Mouse (Mus musculus) urinary bladder, adult 18-20 months (tissue): ENCODE data around the gene Diaph3.

Experiments
- DNase-seq, 2 experiments: peaks; one replicate each; pipeline ENCODE4 v3.0.0; 2022; ENCODE audit warnings: low spot score in 2 of 2, mixed read lengths in 2 of 2

Gene Diaph3

GRCm38 (mm10) chr14:87083911-87084310, 57.1 kb downstream of the Diaph3 start:
- no peak for DNase-seq

- no peak for DNase-seq
Measured at GRCm38 (mm10) chr14:87079725-87080124, 61.3 kb downstream of the Diaph3 start.

- no peak for DNase-seq
Measured at GRCm38 (mm10) chr14:87075021-87075531, 66.0 kb downstream of the Diaph3 start.

GRCm38 (mm10) chr14:87064281-87064680, 76.8 kb downstream of the Diaph3 start:
- DNase-seq = no peak

- no peak for DNase-seq
Measured at GRCm38 (mm10) chr14:87056169-87056568, 84.9 kb downstream of the Diaph3 start.

- DNase-seq = no peak
Measured at GRCm38 (mm10) chr14:87051187-87051586, 89.8 kb downstream of the Diaph3 start.

- DNase-seq = no peak
Measured at GRCm38 (mm10) chr14:87044401-87044806, 96.6 kb downstream of the Diaph3 start.

- DNase-seq = no peak
Measured at GRCm38 (mm10) chr14:87020240-87020639, 120.8 kb downstream of the Diaph3 start.

- no peak for DNase-seq
Measured at GRCm38 (mm10) chr14:87019687-87020086, 121.3 kb downstream of the Diaph3 start.

GRCm38 (mm10) chr14:86997318-86997717, 143.7 kb downstream of the Diaph3 start:
- DNase-seq = no peak

- DNase-seq = no peak
Measured at GRCm38 (mm10) chr14:86951169-86951568, 189.9 kb downstream of the Diaph3 start.

- DNase-seq = no peak
Measured at GRCm38 (mm10) chr14:86937953-86938352, 203.1 kb downstream of the Diaph3 start.

- no peak for DNase-seq
Measured at GRCm38 (mm10) chr14:86936424-86936823, 204.6 kb downstream of the Diaph3 start.

GRCm38 (mm10) chr14:86930763-86931162, 210.3 kb downstream of the Diaph3 start:
- no peak for DNase-seq

- DNase-seq = no peak
Measured at GRCm38 (mm10) chr14:86926827-86927226, 214.2 kb downstream of the Diaph3 start.

GRCm38 (mm10) chr14:86898898-86899297, 242.1 kb downstream of the Diaph3 start:
- DNase-seq = no peak

GRCm38 (mm10) chr14:86889070-86889804, 251.8 kb downstream of the Diaph3 start:
- DNase-seq = no peak

GRCm38 (mm10) chr14:86885417-86886098, 255.5 kb downstream of the Diaph3 start:
- no peak for DNase-seq

GRCm38 (mm10) chr14:86869536-86869935, 271.5 kb downstream of the Diaph3 start:
- no peak for DNase-seq

- no peak for DNase-seq
Measured at GRCm38 (mm10) chr14:86867143-86867542, 273.9 kb downstream of the Diaph3 start.

- DNase-seq = no peak
Measured at GRCm38 (mm10) chr14:86864053-86864452, 277.0 kb downstream of the Diaph3 start.

- DNase-seq = no peak
Measured at GRCm38 (mm10) chr14:86861277-86861946, 279.6 kb downstream of the Diaph3 start.
